Mouse (Mus musculus): ENCODE data around the gene Spire2. TPM values are rescaled to one million over a fixed set of nuclear protein-coding genes. Genes with fewer than 3 reads are reported as not detected.
A peak's percentile ranks its signal among the peaks of the same experiment; 100 is the strongest.

The Spire2 gene
- polyA plus RNA-seq, 1 experiment from 2014 or later = 5.0 TPM

- H3K4me1 ChIP-seq = no peaks in the 10 kb centered on the region
- H3K36me3 ChIP-seq = peaks cover 100% of the 10 kb centered on the region
- no peak overlapping the region for H3K4me3 ChIP-seq (replicated peaks)
- H3K4me2 ChIP-seq = no peak overlapping the region
- H3K9me3 ChIP-seq (replicated peaks) = no peaks in the 10 kb centered on the region
- ATAC-seq (replicated peaks; ENCODE audit: low FRiP score) = no peak
- WGBS = 92% methylated on average over 8 of the region's 8 CpGs
- no peak overlapping the region for H3K9ac ChIP-seq
- no peak overlapping the region for H3K27ac ChIP-seq
- H3K27me3 ChIP-seq = no peaks in the 10 kb centered on the region
These were observed 55.3 kb downstream of the Spire2 start for GRCm38 (mm10) chr8:123387801-123388200.

- no peak overlapping the region for H3K4me2 ChIP-seq
- H3K9me3 ChIP-seq (replicated peaks) = no peaks in the 10 kb centered on the region
- 95% methylated on average over 7 of the region's 7 CpGs for WGBS
- H3K27me3 ChIP-seq = no peaks in the 10 kb centered on the region
- H3K4me3 ChIP-seq (replicated peaks) = no peak overlapping the region
- H3K4me1 ChIP-seq = no peaks in the 10 kb centered on the region
- H3K9ac ChIP-seq = no peak overlapping the region
- no peak for ATAC-seq (replicated peaks; ENCODE audit: low FRiP score)
- H3K27ac ChIP-seq = no peak overlapping the region
- H3K36me3 ChIP-seq = peaks cover 100% of the 10 kb centered on the region
These were observed 56.5 kb downstream of the Spire2 start for GRCm38 (mm10) chr8:123389026-123389425.

- no peak for ATAC-seq (replicated peaks; ENCODE audit: low FRiP score)
- no peak overlapping the region for H3K27ac ChIP-seq
- WGBS = 93% methylated on average over 13 of the region's 13 CpGs
These were observed 65.8 kb downstream of the Spire2 start for GRCm38 (mm10) chr8:123398308-123398707.

GRCm38 (mm10) chr8:123401936-123402335 is 69.4 kb downstream of the Spire2 start:
- 86% methylated on average over 9 of the region's 9 CpGs for WGBS
- Histone ChIP-seq H3K27ac (no peak overlapping the region), H3K4me3 (replicated peaks) (no peak overlapping the region), H3K27me3 (peaks cover under 1% of the 10 kb centered on the region; the same call in 1 of the 2 replicates), H3K36me3 (peaks cover 66% of the 10 kb centered on the region), H3K9me3 (replicated peaks) (no peaks in the 10 kb centered on the region), H3K4me1 (0 out of 2 replicates have a peak, but pooled peaks cover 4% of the 10 kb centered on the region), H3K9ac (no peak overlapping the region), H3K4me2 (no peak overlapping the region)
- ATAC-seq (replicated peaks; ENCODE audit: low FRiP score) = no peak

More at GRCm38 (mm10) chr8:123398308-123398707, 65.8 kb downstream of the Spire2 start:
- H3K4me3 ChIP-seq (replicated peaks) = no peak overlapping the region
- H3K9me3 ChIP-seq (replicated peaks) = no peaks in the 10 kb centered on the region
- H3K36me3 ChIP-seq = peaks cover 100% of the 10 kb centered on the region
- no peak overlapping the region for H3K9ac ChIP-seq
- no peak overlapping the region for H3K4me2 ChIP-seq
- H3K27me3 ChIP-seq = no peaks in the 10 kb centered on the region
- no peaks in the 10 kb centered on the region for H3K4me1 ChIP-seq

GRCm38 (mm10) chr8:123402730-123403326 is 70.3 kb downstream of the Spire2 start:
- H3K27ac ChIP-seq = no peak overlapping the region
- no peak for ATAC-seq (replicated peaks; ENCODE audit: low FRiP score)
- peaks cover 57% of the 10 kb centered on the region for H3K36me3 ChIP-seq
- no peak overlapping the region for H3K9ac ChIP-seq
- H3K4me1 ChIP-seq = 0 out of 2 replicates have a peak, but pooled peaks cover 4% of the 10 kb centered on the region
- no peaks in the 10 kb centered on the region for H3K9me3 ChIP-seq (replicated peaks)
- no peak overlapping the region for H3K4me3 ChIP-seq (replicated peaks)
- peaks cover 9% of the 10 kb centered on the region for H3K27me3 ChIP-seq
- H3K4me2 ChIP-seq = no peak overlapping the region
- WGBS = 90% methylated on average over 9 of the region's 9 CpGs

GRCm38 (mm10) chr8:123404521-123404920 is 72.0 kb downstream of the Spire2 start:
- H3K4me1 ChIP-seq = peaks cover 10% of the 10 kb centered on the region; the same call in 1 of the 2 replicates
- no peak overlapping the region for H3K4me2 ChIP-seq
- peaks cover 40% of the 10 kb centered on the region for H3K36me3 ChIP-seq
- WGBS = 27% methylated on average over 8 of the region's 8 CpGs
- no peak overlapping the region for H3K27ac ChIP-seq
- no peak overlapping the region for H3K9ac ChIP-seq
- peaks cover 24% of the 10 kb centered on the region for H3K27me3 ChIP-seq
- no peak for ATAC-seq (replicated peaks; ENCODE audit: low FRiP score)
- H3K4me3 ChIP-seq (replicated peaks) = no peak overlapping the region
- no peaks in the 10 kb centered on the region for H3K9me3 ChIP-seq (replicated peaks)

- Histone ChIP-seq H3K27ac (no peak within 1 kb of the TSS), H3K4me1 (peaks cover 31% of the 10 kb centered on the region), H3K4me2 (no peak within 1 kb of the TSS), H3K27me3 (peaks cover 47% of the 10 kb centered on the region), H3K4me3 (replicated peaks) (no peak within 1 kb of the TSS), H3K9ac (no peak within 1 kb of the TSS), H3K9me3 (replicated peaks) (no peaks in the 10 kb centered on the region), H3K36me3 (peaks cover 18% of the 10 kb centered on the region)
- 8% methylated on average over 4 of the region's 4 CpGs for WGBS
- no peak for ATAC-seq (replicated peaks; ENCODE audit: low FRiP score)
These were observed 74.3 kb downstream of the Spire2 start, which contains the start of gene Mc1r for GRCm38 (mm10) chr8:123406786-123407185. Gene Mc1r (plus strand): TSS chr8:123407107.

GRCm38 (mm10) chr8:123407612-123408011 is 75.1 kb downstream of the Spire2 start:
- Histone ChIP-seq H3K4me3 (replicated peaks) (no peak overlapping the region), H3K36me3 (peaks cover 10% of the 10 kb centered on the region), H3K9ac (no peak overlapping the region), H3K27me3 (peaks cover 55% of the 10 kb centered on the region), H3K27ac (no peak overlapping the region), H3K9me3 (replicated peaks) (no peaks in the 10 kb centered on the region), H3K4me2 (no peak overlapping the region), H3K4me1 (peaks cover 33% of the 10 kb centered on the region)
- no peak for ATAC-seq (replicated peaks; ENCODE audit: low FRiP score)
- 91% methylated on average over 13 of the region's 13 CpGs for WGBS

GRCm38 (mm10) chr8:123408586-123409544 is 76.4 kb downstream of the Spire2 start:
- Histone ChIP-seq H3K36me3 (no peaks in the 10 kb centered on the region), H3K4me1 (peaks cover 33% of the 10 kb centered on the region), H3K4me3 (replicated peaks) (no peak overlapping the region), H3K27me3 (peaks cover 68% of the 10 kb centered on the region), H3K27ac (no peak overlapping the region), H3K9me3 (replicated peaks) (no peaks in the 10 kb centered on the region), H3K4me2 (no peak overlapping the region), H3K9ac (no peak overlapping the region)
- ATAC-seq (replicated peaks; ENCODE audit: low FRiP score) = no peak
- WGBS = 76% methylated on average over 9 of the region's 9 CpGs

GRCm38 (mm10) chr8:123410049-123410587 is 77.6 kb downstream of the Spire2 start:
- ATAC-seq (replicated peaks; ENCODE audit: low FRiP score) = no peak; the same call in 1 of the 2 replicates
- 62% methylated on average over 8 of the region's 8 CpGs for WGBS
- Histone ChIP-seq H3K27me3 (peaks cover 72% of the 10 kb centered on the region), H3K9me3 (replicated peaks) (no peaks in the 10 kb centered on the region), H3K9ac (no peak overlapping the region), H3K4me1 (peaks cover 29% of the 10 kb centered on the region), H3K4me2 (no peak overlapping the region), H3K36me3 (no peaks in the 10 kb centered on the region), H3K4me3 (replicated peaks) (no peak overlapping the region), H3K27ac (no peak overlapping the region)

GRCm38 (mm10) chr8:123410788-123411187 is 78.3 kb downstream of the Spire2 start:
- Histone ChIP-seq H3K9ac (no peak overlapping the region; the same call in 1 of the 2 replicates), H3K4me1 (peaks cover 29% of the 10 kb centered on the region), H3K27me3 (peaks cover 72% of the 10 kb centered on the region), H3K36me3 (no peaks in the 10 kb centered on the region), H3K4me3 (replicated peaks) (peak overlapping the region; percentile 38), H3K9me3 (replicated peaks) (no peaks in the 10 kb centered on the region), H3K4me2 (peak overlapping the region; percentile 59), H3K27ac (no peak overlapping the region)
- no peak for ATAC-seq (replicated peaks; ENCODE audit: low FRiP score)
- WGBS = 8% methylated on average over 11 of the region's 11 CpGs

- Histone ChIP-seq H3K9ac (no peak within 1 kb of the TSS; the same call in 1 of the 2 replicates), H3K36me3 (no peaks in the 10 kb centered on the region), H3K4me1 (peaks cover 29% of the 10 kb centered on the region), H3K27ac (no peak within 1 kb of the TSS), H3K4me2 (peak within 1 kb of the TSS; percentile 59), H3K27me3 (peaks cover 72% of the 10 kb centered on the region), H3K4me3 (replicated peaks) (peak within 1 kb of the TSS; percentile 38), H3K9me3 (replicated peaks) (no peaks in the 10 kb centered on the region)
- WGBS = under 1% methylated on average over 29 of the region's 29 CpGs
- ATAC-seq (replicated peaks; ENCODE audit: low FRiP score) = peak; percentile 75; the same call in 1 of the 2 replicates
These were observed 78.7 kb downstream of the Spire2 start, which contains the start of gene Tubb3 for GRCm38 (mm10) chr8:123411246-123411645. Gene Tubb3 (plus strand): TSS chr8:123411424.
